Mouse (Mus musculus): ENCODE data around the gene Tnf. TPM values are rescaled to one million over a fixed set of nuclear protein-coding genes. Genes with fewer than 3 reads are reported as not detected.
"Not testable (repeated sequence)": the region's sequence is repeated elsewhere in the genome, so short reads cannot be mapped to it uniquely, and the experiment has no call there.

Gene Tnf
- polyA plus RNA-seq, 1 experiment from 2014 or later: 0.09 TPM

DNA sequence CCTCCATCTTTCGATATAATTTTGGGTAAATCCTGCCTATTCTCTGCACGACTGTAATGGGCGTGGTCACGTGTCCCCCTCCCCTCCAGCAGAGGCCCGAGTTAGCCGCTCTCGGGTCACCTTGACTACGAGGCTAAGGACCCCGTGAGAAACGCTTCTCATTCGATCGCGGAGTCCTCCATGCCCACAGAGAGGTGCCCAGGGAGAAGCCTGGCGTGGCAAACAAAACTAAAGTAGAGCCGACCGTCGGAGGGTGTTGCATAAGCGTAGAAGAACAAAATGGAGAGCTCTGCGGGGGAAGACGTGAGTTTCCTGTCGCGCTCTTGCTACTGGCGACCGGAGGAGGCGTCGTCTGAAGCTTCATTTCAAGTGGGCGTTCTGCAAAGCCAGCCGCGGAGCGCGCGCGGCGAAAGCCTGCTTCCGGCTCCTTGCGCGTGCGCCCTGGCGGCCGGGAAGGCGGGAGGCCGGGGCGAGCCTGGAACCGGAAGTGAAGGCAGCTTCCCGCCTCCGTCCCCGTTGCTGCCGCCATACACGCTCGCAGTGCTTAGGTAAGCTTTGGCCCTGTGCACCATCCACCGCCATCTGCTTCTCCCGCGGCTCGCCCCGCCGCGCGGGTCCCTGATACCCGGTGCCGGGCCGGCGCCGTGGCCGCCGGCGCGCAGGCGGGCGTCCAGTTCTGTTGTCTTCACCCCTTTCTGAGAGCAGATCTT lies 39.7 kb upstream of the Tnf start, which contains the start of gene Ddx39b:
Gene Ddx39b, plus strand, starts transcription at position 442 of the 710 bp plus-strand sequence.
- Histone ChIP-seq H3K9ac (replicated peaks) (peak within 1 kb of the TSS; percentile 81), H3K9me3 (replicated peaks) (no peaks in the 10 kb centered on the region), H3K27me3 (replicated peaks) (no peaks in the 10 kb centered on the region), H3K27ac (replicated peaks) (peak within 1 kb of the TSS; percentile 96), H3K36me3 (peaks cover 30% of the 10 kb centered on the region), H3K4me3 (replicated peaks) (peak within 1 kb of the TSS; percentile 58), H3K4me1 (peaks cover 60% of the 10 kb centered on the region), H3K4me2 (peak within 1 kb of the TSS; percentile 91)
- under 1% methylated on average over 69 of the region's 69 CpGs for WGBS
- ATAC-seq (ENCODE audit: low FRiP score): peak; percentile 90

GRCm38 (mm10) chr17:35240384-35241304 lies 38.8 kb upstream of the Tnf start:
- H3K27me3 ChIP-seq (replicated peaks): no peaks in the 10 kb centered on the region
- ATAC-seq (ENCODE audit: low FRiP score): peak; percentile 1; the same call in 1 of the 2 replicates
- peak overlapping the region; percentile 96 for H3K27ac ChIP-seq (replicated peaks)
- H3K9me3 ChIP-seq (replicated peaks): no peaks in the 10 kb centered on the region
- peak overlapping the region; percentile 58 for H3K4me3 ChIP-seq (replicated peaks)
- H3K36me3 ChIP-seq: peaks cover 22% of the 10 kb centered on the region
- peak overlapping the region; percentile 91 for H3K4me2 ChIP-seq
- 30% methylated on average over 12 of the region's 12 CpGs for WGBS
- peak overlapping the region; percentile 81 for H3K9ac ChIP-seq (replicated peaks)
- H3K4me1 ChIP-seq: peaks cover 52% of the 10 kb centered on the region

- Histone ChIP-seq H3K4me2 (no peak overlapping the region), H3K27ac (replicated peaks) (no peak overlapping the region), H3K4me3 (replicated peaks) (no peak overlapping the region), H3K27me3 (replicated peaks) (no peaks in the 10 kb centered on the region), H3K9me3 (replicated peaks) (no peaks in the 10 kb centered on the region), H3K36me3 (peaks cover 12% of the 10 kb centered on the region), H3K9ac (replicated peaks) (no peak overlapping the region), H3K4me1 (peaks cover 48% of the 10 kb centered on the region)
- WGBS: 86% methylated on average over 5 of the region's 5 CpGs
- no peak for ATAC-seq (ENCODE audit: low FRiP score)
Measured at GRCm38 (mm10) chr17:35239700-35240099, 37.9 kb upstream of the Tnf start.

DNA sequence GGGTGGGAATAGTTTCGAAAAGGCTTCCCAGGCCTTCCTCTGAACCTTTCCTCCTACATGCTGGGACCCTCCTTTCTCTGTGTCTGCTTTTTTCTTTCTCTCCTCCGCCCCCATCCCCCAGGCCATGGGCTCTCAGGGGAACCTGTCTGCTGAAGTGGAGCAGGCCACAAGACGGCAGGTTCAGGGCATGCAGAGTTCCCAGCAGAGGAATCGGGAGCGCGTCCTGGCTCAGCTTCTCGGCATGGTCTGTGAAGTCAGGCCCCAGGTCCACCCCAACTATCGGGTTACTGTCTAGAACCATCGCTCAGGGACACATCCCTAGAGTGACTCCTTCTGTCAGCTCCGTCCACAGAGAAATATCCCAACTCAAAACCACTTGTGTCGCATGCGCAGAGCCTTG lies 35.7 kb upstream of the Tnf start:
- peaks cover 4% of the 10 kb centered on the region for H3K36me3 ChIP-seq
- peak overlapping the region; percentile 54 for H3K4me3 ChIP-seq (replicated peaks)
- WGBS: 91% methylated on average over 12 of the region's 12 CpGs
- peaks cover 51% of the 10 kb centered on the region for H3K4me1 ChIP-seq
- H3K27ac ChIP-seq (replicated peaks): 0 out of 2 replicates have a peak overlapping the region, but pooled peaks have one; percentile 92
- peak overlapping the region; percentile 68; the same call in 1 of the 2 replicates for H3K9ac ChIP-seq (replicated peaks)
- peak overlapping the region; percentile 95 for H3K4me2 ChIP-seq
- H3K27me3 ChIP-seq (replicated peaks): no peaks in the 10 kb centered on the region
- ATAC-seq (ENCODE audit: low FRiP score): no peak
- no peaks in the 10 kb centered on the region for H3K9me3 ChIP-seq (replicated peaks)

DNA sequence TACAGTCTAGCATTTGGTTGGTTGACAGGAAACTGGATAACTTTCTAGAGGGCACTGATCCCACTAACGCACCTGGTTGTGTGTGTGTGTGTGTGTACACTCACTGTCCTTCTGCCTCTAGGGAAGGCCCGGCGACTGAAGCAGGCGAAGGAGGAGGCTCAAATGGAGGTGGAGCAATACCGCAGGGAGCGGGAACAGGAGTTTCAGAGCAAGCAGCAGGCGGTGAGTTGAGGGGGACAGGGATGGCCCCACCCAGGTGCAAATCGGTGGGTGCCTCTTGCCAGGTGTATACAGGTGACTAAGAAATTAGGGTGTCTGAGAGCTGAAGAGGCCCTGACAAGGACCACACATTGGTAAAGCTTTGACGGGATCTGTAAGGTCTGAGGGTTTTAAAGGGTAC lies 35.2 kb upstream of the Tnf start:
- H3K27me3 ChIP-seq (replicated peaks): no peaks in the 10 kb centered on the region
- peak overlapping the region; percentile 54 for H3K4me3 ChIP-seq (replicated peaks)
- H3K4me1 ChIP-seq: peaks cover 56% of the 10 kb centered on the region
- peaks cover 4% of the 10 kb centered on the region for H3K36me3 ChIP-seq
- ATAC-seq (ENCODE audit: low FRiP score): no peak
- no peaks in the 10 kb centered on the region for H3K9me3 ChIP-seq (replicated peaks)
- peak overlapping the region; percentile 92 for H3K27ac ChIP-seq (replicated peaks)
- 68% methylated on average over 9 of the region's 9 CpGs for WGBS
- H3K9ac ChIP-seq (replicated peaks): peak overlapping the region; percentile 68
- H3K4me2 ChIP-seq: peak overlapping the region; percentile 95

GRCm38 (mm10) chr17:35236390-35236746 lies 34.6 kb upstream of the Tnf start:
- Histone ChIP-seq H3K27ac (replicated peaks) (peak overlapping the region; percentile 92), H3K9ac (replicated peaks) (peak overlapping the region; percentile 68), H3K4me2 (peak overlapping the region; percentile 95), H3K27me3 (replicated peaks) (no peaks in the 10 kb centered on the region), H3K4me1 (peaks cover 61% of the 10 kb centered on the region), H3K36me3 (peaks cover 4% of the 10 kb centered on the region), H3K9me3 (replicated peaks) (no peaks in the 10 kb centered on the region), H3K4me3 (replicated peaks) (peak overlapping the region; percentile 54)
- peak; percentile 85 for ATAC-seq (ENCODE audit: low FRiP score)
- under 1% methylated on average over 18 of the region's 18 CpGs for whole genome bisulfite sequencing

GRCm38 (mm10) chr17:35235614-35236389 lies 34.0 kb upstream of the Tnf start, which contains the start of gene Nfkbil1:
TSS of gene Nfkbil1 (minus strand) at chr17:35235792.
- WGBS: under 1% methylated on average over 35 of the region's 35 CpGs
- peak; percentile 85 for ATAC-seq (ENCODE audit: low FRiP score)
- no peaks in the 10 kb centered on the region for H3K27me3 ChIP-seq (replicated peaks)
- H3K9ac ChIP-seq (replicated peaks): peak within 1 kb of the TSS; percentile 68
- H3K27ac ChIP-seq (replicated peaks): peak within 1 kb of the TSS; percentile 92
- H3K4me1 ChIP-seq: peaks cover 59% of the 10 kb centered on the region
- H3K4me3 ChIP-seq (replicated peaks): peak within 1 kb of the TSS; percentile 54
- H3K36me3 ChIP-seq: peaks cover 9% of the 10 kb centered on the region
- H3K9me3 ChIP-seq (replicated peaks): no peaks in the 10 kb centered on the region
- H3K4me2 ChIP-seq: peak within 1 kb of the TSS; percentile 95

- 7% methylated on average over 31 of the region's 31 CpGs for WGBS
- Histone ChIP-seq H3K4me1 (peaks cover 50% of the 10 kb centered on the region), H3K27ac (replicated peaks) (peak overlapping the region; percentile 92), H3K36me3 (peaks cover 15% of the 10 kb centered on the region), H3K27me3 (replicated peaks) (no peaks in the 10 kb centered on the region), H3K4me3 (replicated peaks) (peak overlapping the region; percentile 54), H3K9ac (replicated peaks) (peak overlapping the region; percentile 68), H3K4me2 (peak overlapping the region; percentile 95), H3K9me3 (replicated peaks) (no peaks in the 10 kb centered on the region)
- no peak for ATAC-seq (ENCODE audit: low FRiP score)
Measured at GRCm38 (mm10) chr17:35234903-35235302, 33.1 kb upstream of the Tnf start.

DNA sequence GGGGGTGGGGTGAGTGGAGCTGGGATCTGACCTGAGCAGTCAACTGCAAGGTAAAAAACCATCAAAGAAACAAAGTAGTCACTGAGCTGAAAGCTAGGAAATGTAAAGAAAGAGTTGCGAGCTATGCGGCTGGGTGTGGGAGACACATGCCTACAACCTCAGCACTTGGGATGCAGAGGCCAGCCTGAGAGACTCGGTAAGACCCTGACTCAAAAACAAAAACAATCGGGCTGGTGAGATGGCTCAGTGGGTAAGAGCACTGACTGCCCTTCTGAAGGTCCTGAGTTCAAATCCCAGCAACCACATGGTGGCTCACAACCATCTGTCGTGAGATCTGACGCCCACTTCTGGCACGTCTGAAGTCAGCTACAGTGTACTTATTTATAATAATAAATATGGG lies 32.3 kb upstream of the Tnf start:
- H3K27me3 ChIP-seq (replicated peaks); H3K9ac ChIP-seq (replicated peaks); H3K9me3 ChIP-seq (replicated peaks); ATAC-seq (ENCODE audit: low FRiP score); H3K27ac ChIP-seq (replicated peaks): not testable (repeated sequence)
- 93% methylated on average over 7 of the region's 7 CpGs for WGBS
- peaks cover 23% of the 10 kb centered on the region for H3K36me3 ChIP-seq
- peak overlapping the region; percentile 54; the same call in 1 of the 2 replicates for H3K4me3 ChIP-seq (replicated peaks)
- peaks cover 50% of the 10 kb centered on the region for H3K4me1 ChIP-seq
- peak overlapping the region; percentile 95 for H3K4me2 ChIP-seq

DNA sequence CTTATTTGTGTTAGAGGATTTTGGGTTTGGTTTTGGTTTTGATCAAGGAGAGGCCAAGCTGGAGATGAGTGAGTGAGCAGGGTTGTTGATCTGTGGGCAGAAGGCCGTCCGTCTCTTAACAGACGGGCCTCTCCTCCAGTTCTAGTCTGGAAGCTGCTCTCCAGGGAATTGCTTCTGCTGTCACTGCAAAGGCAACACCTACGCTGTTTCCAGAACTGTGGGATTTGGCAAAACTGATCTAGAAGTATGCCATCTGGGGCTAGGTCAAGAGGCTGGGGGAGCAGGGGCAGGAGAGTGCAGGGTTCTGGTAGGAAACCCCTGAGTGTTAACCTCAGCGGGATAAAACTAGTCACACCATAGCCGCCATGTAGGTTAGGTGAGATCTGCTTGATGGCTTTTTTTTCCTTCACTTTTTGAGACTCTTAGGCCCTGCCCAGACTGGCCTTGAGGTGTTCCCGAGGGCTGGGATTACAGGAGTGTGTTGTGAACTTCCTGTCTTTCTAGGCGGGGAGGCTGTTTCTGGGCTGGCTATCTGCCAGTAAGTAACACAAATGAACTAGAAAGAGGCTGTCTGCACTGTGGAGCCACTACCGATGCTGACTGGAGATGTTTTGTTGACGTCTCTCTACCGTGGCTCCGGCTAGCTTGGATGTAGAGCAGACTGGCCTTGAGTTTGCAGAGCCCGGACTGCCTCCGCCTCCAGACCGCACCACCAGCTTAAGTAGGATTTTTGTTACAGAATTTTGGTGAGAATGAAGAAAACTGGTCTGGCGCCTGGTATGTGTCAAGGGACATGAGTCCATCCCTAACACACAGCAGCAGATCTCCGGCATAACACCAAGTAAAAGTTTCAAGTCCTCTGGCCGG lies 31.5 kb upstream of the Tnf start, which contains the start of gene Atp6v1g2:
Gene Atp6v1g2, plus strand, starts transcription at position 547 of the 867 bp plus-strand sequence.
- H3K9ac ChIP-seq (replicated peaks): no peak within 1 kb of the TSS
- H3K4me3 ChIP-seq (replicated peaks): peak within 1 kb of the TSS; percentile 54
- no peak for ATAC-seq (ENCODE audit: low FRiP score)
- H3K27ac ChIP-seq (replicated peaks): 0 out of 2 replicates have a peak within 1 kb of the TSS, but pooled peaks have one; percentile 9
- 77% methylated on average over 18 of the region's 18 CpGs for WGBS
- peaks cover 31% of the 10 kb centered on the region for H3K36me3 ChIP-seq
- peak within 1 kb of the TSS; percentile 95 for H3K4me2 ChIP-seq
- no peaks in the 10 kb centered on the region for H3K27me3 ChIP-seq (replicated peaks)
- no peaks in the 10 kb centered on the region for H3K9me3 ChIP-seq (replicated peaks)
- H3K4me1 ChIP-seq: peaks cover 50% of the 10 kb centered on the region

All from neural tube, embryonic 15.5 days (tissue).